28 mouse cellular contexts compared by ENCODE assay signal in genomic region chr10:52814358-52814757, GRCm38 (mm10).
DNase-seq lines count a peak whose midpoint lies in the region; ATAC-seq and TF ChIP-seq lines count a peak whose summit lies in the region.
"Had no signal": no experiment of that assay in that cellular context is flagged by ENCODE, and none has a peak within 500 bp of the region (broad histone marks: within the 10 kb centered on the region; RNA-seq: fewer than 3 reads in every experiment).

No protein-coding gene starts in this region.

- intact Hi-C loops in left cerebral cortex, postnatal 14 days (cut with DNase I) = no loop called here

- peak overlapping the region; percentile 21; the same call in 1 of the 2 replicates for H3K27ac ChIP-seq in forebrain, embryonic 14.5 days (ENCODE audit: low read depth, low read length)
- no peak overlapping the region for H3K27ac ChIP-seq in forebrain, embryonic 11.5 days (ENCODE audit: low read depth, low read length)
- H3K27ac ChIP-seq in intestine, postnatal 0 days (ENCODE audit: low read depth, low read length) = no peak overlapping the region
- H3K27ac ChIP-seq: embryonic facial prominence, embryonic 13.5 days; hindbrain, embryonic 12.5 days; liver, embryonic 14.5 days; midbrain, embryonic 12.5 days; neural tube, embryonic 12.5 days had no signal

- ATAC-seq in forebrain, embryonic 14.5 days = no peak; the same call in 1 of the 2 replicates
- no peak for ATAC-seq in forebrain, embryonic 11.5 days (replicated peaks; ENCODE audit: low FRiP score)
- no peak for ATAC-seq in intestine, postnatal 0 days
- ATAC-seq: CD4-positive, CD25-positive, alpha-beta regulatory T cell, adult 4 months had no signal

- no peak overlapping the region for H3K4me2 ChIP-seq in forebrain, embryonic 14.5 days (ENCODE audit: low read length)
- H3K4me2 ChIP-seq in forebrain, embryonic 11.5 days (ENCODE audit: low read depth, low read length, severe bottlenecking) = no peak overlapping the region
- H3K4me2 ChIP-seq in intestine, postnatal 0 days (replicated peaks; ENCODE audit: low read depth) = no peak overlapping the region
- H3K4me2 ChIP-seq: embryonic facial prominence, embryonic 13.5 days; heart, embryonic 11.5 days; hindbrain, embryonic 12.5 days; midbrain, embryonic 12.5 days; neural tube, embryonic 12.5 days had no signal

- H3K9ac ChIP-seq in forebrain, embryonic 14.5 days (ENCODE audit: low read length) = no peak overlapping the region
- H3K9ac ChIP-seq in forebrain, embryonic 11.5 days (ENCODE audit: low read length) = no peak overlapping the region
- no peak overlapping the region for H3K9ac ChIP-seq in intestine, postnatal 0 days (ENCODE audit: low read depth, low read length)
- H3K9ac ChIP-seq: embryonic facial prominence, embryonic 13.5 days; hindbrain, embryonic 12.5 days; liver, embryonic 14.5 days; midbrain, embryonic 12.5 days; neural tube, embryonic 12.5 days had no signal

- H3K4me3 ChIP-seq in forebrain, embryonic 14.5 days (ENCODE audit: low read depth, low read length) = no peak overlapping the region
- H3K4me3 ChIP-seq in forebrain, embryonic 11.5 days (ENCODE audit: low read depth, low read length) = no peak overlapping the region
- no peak overlapping the region for H3K4me3 ChIP-seq in intestine, postnatal 0 days (ENCODE audit: low read depth, low read length)
- H3K4me3 ChIP-seq: embryonic facial prominence, embryonic 13.5 days; hindbrain, embryonic 12.5 days; megakaryocyte, embryonic 14.5 days; midbrain, embryonic 12.5 days; myocyte; neural tube, embryonic 12.5 days had no signal

- no peak for TF ChIP-seq CTCF in intestine, postnatal 0 days (IDR thresholded peaks at IDR 0.05; ENCODE audit: low read depth)

- H3K36me3 ChIP-seq in forebrain, embryonic 14.5 days (ENCODE audit: control insufficient read depth, insufficient read depth, low read length) = no peaks in the 10 kb centered on the region
- no peaks in the 10 kb centered on the region for H3K36me3 ChIP-seq in forebrain, embryonic 11.5 days (ENCODE audit: control insufficient read depth, insufficient read depth, low read length)
- H3K36me3 ChIP-seq in intestine, postnatal 0 days (ENCODE audit: control insufficient read depth, insufficient read depth) = no peaks in the 10 kb centered on the region
- H3K36me3 ChIP-seq: embryonic facial prominence, embryonic 13.5 days; hindbrain, embryonic 12.5 days; midbrain, embryonic 12.5 days; neural tube, embryonic 12.5 days had no signal

- H3K4me1 ChIP-seq in forebrain, embryonic 14.5 days (ENCODE audit: control insufficient read depth, insufficient read depth, low read length) = no peaks in the 10 kb centered on the region
- H3K4me1 ChIP-seq in forebrain, embryonic 11.5 days (replicated peaks; ENCODE audit: control insufficient read depth, insufficient read depth, low read length) = no peaks in the 10 kb centered on the region
- no peaks in the 10 kb centered on the region for H3K4me1 ChIP-seq in intestine, postnatal 0 days (replicated peaks; ENCODE audit: control insufficient read depth, insufficient read depth, low read length)
- H3K4me1 ChIP-seq: embryonic facial prominence, embryonic 13.5 days; hindbrain, embryonic 12.5 days; megakaryocyte, embryonic 14.5 days; midbrain, embryonic 12.5 days; neural tube, embryonic 12.5 days had no signal

- DNase-seq in forebrain, embryonic 14.5 days (ENCODE audit: low spot score) = peak; percentile 52
- DNase-seq in forebrain, embryonic 11.5 days (ENCODE audit: low spot score) = no peak
- DNase-seq in left cerebral cortex, postnatal 14 days (ENCODE audit: low spot score in 2 of 2) = peak; percentile 7 to 35
- DNase-seq in left cerebral cortex, adult 11 months (ENCODE audit: low spot score) = no peak
- peak; percentile 16 for DNase-seq in right cerebral cortex, postnatal 4 days
- no peak for DNase-seq in right cerebral cortex, postnatal 25 days
- DNase-seq: adrenal gland, postnatal 25 days; cerebellum, adult 8-10 months; gastrocnemius, postnatal 36 days; heart, adult 18-20 months; heart, postnatal 36 days; kidney, adult 11 months; kidney, postnatal 14 days; liver; lung, adult 2 months; lung, postnatal 4 days; right cerebral cortex, adult 18-20 months; thymus, postnatal 14 days had no signal

- no peaks in the 10 kb centered on the region for H3K9me3 ChIP-seq in forebrain, embryonic 14.5 days (replicated peaks; ENCODE audit: control insufficient read depth, low read length)
- no peaks in the 10 kb centered on the region for H3K9me3 ChIP-seq in forebrain, embryonic 11.5 days (ENCODE audit: control insufficient read depth, low read length)
- H3K9me3 ChIP-seq in intestine, postnatal 0 days (ENCODE audit: control insufficient read depth) = no peaks in the 10 kb centered on the region
- H3K9me3 ChIP-seq: embryonic facial prominence, embryonic 13.5 days; hindbrain, embryonic 12.5 days; midbrain, embryonic 12.5 days; neural tube, embryonic 12.5 days had no signal

- WGBS in forebrain, embryonic 14.5 days = 69% methylated on average over 5 of the region's 5 CpGs
- WGBS in forebrain, embryonic 11.5 days = 94% methylated on average over 5 of the region's 5 CpGs
- WGBS in intestine, postnatal 0 days = 87% methylated on average over 5 of the region's 5 CpGs

- no peaks in the 10 kb centered on the region for H3K27me3 ChIP-seq in forebrain, embryonic 14.5 days (replicated peaks; ENCODE audit: control insufficient read depth, insufficient read depth, low read length)
- no peaks in the 10 kb centered on the region for H3K27me3 ChIP-seq in forebrain, embryonic 11.5 days (ENCODE audit: control insufficient read depth, insufficient read depth, low read length)
- no peaks in the 10 kb centered on the region for H3K27me3 ChIP-seq in intestine, postnatal 0 days (replicated peaks; ENCODE audit: control insufficient read depth, insufficient read depth, low read length)
- H3K27me3 ChIP-seq: embryonic facial prominence, embryonic 13.5 days; hindbrain, embryonic 12.5 days; megakaryocyte, embryonic 14.5 days; midbrain, embryonic 12.5 days; neural tube, embryonic 12.5 days had no signal

Comparison
In these comparisons a context has a peak if more than half of its experiments do, and no peak if none do; other contexts are left out.
1. DNase-seq: peak in forebrain, embryonic 14.5 days (single experiment), left cerebral cortex, postnatal 14 days (2 of 2) and right cerebral cortex, postnatal 4 days (single experiment); none in forebrain, embryonic 11.5 days (single experiment), left cerebral cortex, adult 11 months (single experiment) and right cerebral cortex, postnatal 25 days (single experiment).